Mouse (Mus musculus): ENCODE results near the gene Lifr. TPM values are rescaled to one million over a fixed set of nuclear protein-coding genes. Genes with fewer than 3 reads are reported as not detected.

The Lifr gene
- polyA plus RNA-seq, 1 experiment: 5.5 TPM

GRCm38 (mm10) chr15:7197652-7198445 is 107.4 kb downstream of the Lifr start:
- Histone ChIP-seq H3K4me3 (replicated peaks; ENCODE audit: control insufficient read depth, low read depth, low read length) (no peak overlapping the region), H3K27ac (ENCODE audit: control insufficient read depth, insufficient read depth, low read depth, low read length, poor library complexity) (no peak overlapping the region), H3K4me1 (ENCODE audit: control insufficient read depth, insufficient read depth, low read length) (no peaks in the 10 kb centered on the region)
- WGBS: 60% methylated on average over 3 of the region's 3 CpGs
- no peak for TF ChIP-seq CTCF (IDR thresholded peaks at IDR 0.05; ENCODE audit: control insufficient read depth, insufficient read depth, low read length)
- no peak for TF ChIP-seq POLR2A (IDR thresholded peaks at IDR 0.05; ENCODE audit: borderline replicate concordance, control insufficient read depth, low read depth, low read length)

GRCm38 (mm10) chr15:7198816-7199215 is 108.4 kb downstream of the Lifr start:
- Histone ChIP-seq H3K4me1 (ENCODE audit: control insufficient read depth, insufficient read depth, low read length) (no peaks in the 10 kb centered on the region), H3K4me3 (replicated peaks; ENCODE audit: control insufficient read depth, low read depth, low read length) (no peak overlapping the region), H3K27ac (ENCODE audit: control insufficient read depth, insufficient read depth, low read depth, low read length, poor library complexity) (no peak overlapping the region)
- WGBS: 54% methylated on average over 2 of the region's 2 CpGs
- no peak for TF ChIP-seq POLR2A (IDR thresholded peaks at IDR 0.05; ENCODE audit: borderline replicate concordance, control insufficient read depth, low read depth, low read length)
- TF ChIP-seq CTCF (IDR thresholded peaks at IDR 0.05; ENCODE audit: control insufficient read depth, insufficient read depth, low read length): no peak

DNA sequence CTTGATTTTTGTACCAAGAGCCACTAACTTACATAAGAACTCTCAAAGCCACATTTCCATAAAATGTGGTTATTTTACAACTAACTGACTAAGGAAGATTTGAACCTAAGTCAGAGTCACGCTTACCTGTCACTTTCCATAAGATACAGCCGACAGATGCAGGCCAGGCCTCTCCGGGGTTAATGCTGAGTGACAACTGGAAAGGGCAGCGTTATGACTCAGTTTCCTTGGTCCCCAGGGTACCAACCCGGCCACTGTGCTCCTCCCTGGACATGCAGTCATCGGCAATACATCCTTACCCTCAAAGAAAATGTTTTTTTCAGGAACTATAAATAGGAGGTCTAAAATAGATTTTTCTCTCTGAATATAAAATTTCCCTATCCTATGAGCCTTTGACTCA is 109.9 kb downstream of the Lifr start:
- Histone ChIP-seq H3K27ac (ENCODE audit: control insufficient read depth, insufficient read depth, low read depth, low read length, poor library complexity) (no peak overlapping the region), H3K4me1 (ENCODE audit: control insufficient read depth, insufficient read depth, low read length) (no peaks in the 10 kb centered on the region), H3K4me3 (replicated peaks; ENCODE audit: control insufficient read depth, low read depth, low read length) (no peak overlapping the region)
- 63% methylated on average over 6 of the region's 6 CpGs for WGBS
- no peak for TF ChIP-seq POLR2A (IDR thresholded peaks at IDR 0.05; ENCODE audit: borderline replicate concordance, control insufficient read depth, low read depth, low read length)
- no peak for TF ChIP-seq CTCF (IDR thresholded peaks at IDR 0.05; ENCODE audit: control insufficient read depth, insufficient read depth, low read length)

- no peak overlapping the region for H3K4me3 ChIP-seq (replicated peaks; ENCODE audit: control insufficient read depth, low read depth, low read length)
- TF ChIP-seq CTCF (IDR thresholded peaks at IDR 0.05; ENCODE audit: control insufficient read depth, insufficient read depth, low read length) (no peak), POLR2A (IDR thresholded peaks at IDR 0.05; ENCODE audit: borderline replicate concordance, control insufficient read depth, low read depth, low read length) (no peak)
- H3K4me1 ChIP-seq (ENCODE audit: control insufficient read depth, insufficient read depth, low read length): no peaks in the 10 kb centered on the region
- H3K27ac ChIP-seq (ENCODE audit: control insufficient read depth, insufficient read depth, low read depth, low read length, poor library complexity): no peak overlapping the region
- WGBS: 64% methylated on average over 9 of the region's 9 CpGs
Measured at GRCm38 (mm10) chr15:7201421-7202380, 111.3 kb downstream of the Lifr start.

GRCm38 (mm10) chr15:7202981-7203380 is 112.6 kb downstream of the Lifr start:
- no peak for TF ChIP-seq CTCF (IDR thresholded peaks at IDR 0.05; ENCODE audit: control insufficient read depth, insufficient read depth, low read length)
- no peak for TF ChIP-seq POLR2A (IDR thresholded peaks at IDR 0.05; ENCODE audit: borderline replicate concordance, control insufficient read depth, low read depth, low read length)
- Histone ChIP-seq H3K4me1 (ENCODE audit: control insufficient read depth, insufficient read depth, low read length) (no peaks in the 10 kb centered on the region), H3K27ac (ENCODE audit: control insufficient read depth, insufficient read depth, low read depth, low read length, poor library complexity) (no peak overlapping the region), H3K4me3 (replicated peaks; ENCODE audit: control insufficient read depth, low read depth, low read length) (no peak overlapping the region)
- 80% methylated on average over 5 of the region's 5 CpGs for WGBS

GRCm38 (mm10) chr15:7203606-7204330 is 113.4 kb downstream of the Lifr start:
- Histone ChIP-seq H3K27ac (ENCODE audit: control insufficient read depth, insufficient read depth, low read depth, low read length, poor library complexity) (no peak overlapping the region), H3K4me1 (ENCODE audit: control insufficient read depth, insufficient read depth, low read length) (no peaks in the 10 kb centered on the region), H3K4me3 (replicated peaks; ENCODE audit: control insufficient read depth, low read depth, low read length) (no peak overlapping the region)
- TF ChIP-seq CTCF (IDR thresholded peaks at IDR 0.05; ENCODE audit: control insufficient read depth, insufficient read depth, low read length): no peak
- TF ChIP-seq POLR2A (IDR thresholded peaks at IDR 0.05; ENCODE audit: borderline replicate concordance, control insufficient read depth, low read depth, low read length): no peak
- 48% methylated on average over 9 of the region's 9 CpGs for WGBS

DNA sequence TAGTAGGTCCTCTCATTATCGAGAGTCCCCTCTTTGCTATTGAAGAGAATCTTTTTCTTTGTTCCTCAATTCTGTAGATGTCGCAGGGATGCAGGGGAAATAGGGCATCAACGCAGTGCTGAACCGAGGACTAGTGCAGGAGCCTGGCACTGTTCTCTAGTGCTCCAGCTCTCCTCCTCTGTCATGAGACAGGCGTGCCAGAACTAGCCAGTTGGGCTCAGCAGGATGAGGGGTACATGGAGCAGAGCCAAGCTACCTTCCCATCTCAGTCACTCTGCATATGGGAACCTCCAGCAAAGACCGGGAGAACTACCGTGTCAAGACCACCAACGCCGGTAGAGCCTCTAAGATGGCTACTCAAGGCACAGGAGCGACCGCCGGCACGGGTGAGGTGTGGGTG is 114.5 kb downstream of the Lifr start:
- no peak overlapping the region for H3K27ac ChIP-seq (ENCODE audit: control insufficient read depth, insufficient read depth, low read depth, low read length, poor library complexity)
- no peaks in the 10 kb centered on the region for H3K4me1 ChIP-seq (ENCODE audit: control insufficient read depth, insufficient read depth, low read length)
- 81% methylated on average over 13 of the region's 13 CpGs for WGBS
- no peak overlapping the region for H3K4me3 ChIP-seq (replicated peaks; ENCODE audit: control insufficient read depth, low read depth, low read length)
- TF ChIP-seq CTCF (IDR thresholded peaks at IDR 0.05; ENCODE audit: control insufficient read depth, insufficient read depth, low read length): no peak
- TF ChIP-seq POLR2A (IDR thresholded peaks at IDR 0.05; ENCODE audit: borderline replicate concordance, control insufficient read depth, low read depth, low read length): no peak

All from bone marrow, adult 2 months (tissue).